Mouse (Mus musculus) forelimb bud, embryonic 11.5 days (tissue): ENCODE data around the gene Mcrs1.
"Not testable (repeated sequence)": the region's sequence is repeated elsewhere in the genome, so short reads cannot be mapped to it uniquely, and the experiment has no call there.

Experiments used
- DNase-seq: peaks from one replicate; pipeline ENCODE4 v3.0.0-alpha.2; 2012; ENCODE audit warnings: low read depth, low spot score

The Mcrs1 gene

DNA sequence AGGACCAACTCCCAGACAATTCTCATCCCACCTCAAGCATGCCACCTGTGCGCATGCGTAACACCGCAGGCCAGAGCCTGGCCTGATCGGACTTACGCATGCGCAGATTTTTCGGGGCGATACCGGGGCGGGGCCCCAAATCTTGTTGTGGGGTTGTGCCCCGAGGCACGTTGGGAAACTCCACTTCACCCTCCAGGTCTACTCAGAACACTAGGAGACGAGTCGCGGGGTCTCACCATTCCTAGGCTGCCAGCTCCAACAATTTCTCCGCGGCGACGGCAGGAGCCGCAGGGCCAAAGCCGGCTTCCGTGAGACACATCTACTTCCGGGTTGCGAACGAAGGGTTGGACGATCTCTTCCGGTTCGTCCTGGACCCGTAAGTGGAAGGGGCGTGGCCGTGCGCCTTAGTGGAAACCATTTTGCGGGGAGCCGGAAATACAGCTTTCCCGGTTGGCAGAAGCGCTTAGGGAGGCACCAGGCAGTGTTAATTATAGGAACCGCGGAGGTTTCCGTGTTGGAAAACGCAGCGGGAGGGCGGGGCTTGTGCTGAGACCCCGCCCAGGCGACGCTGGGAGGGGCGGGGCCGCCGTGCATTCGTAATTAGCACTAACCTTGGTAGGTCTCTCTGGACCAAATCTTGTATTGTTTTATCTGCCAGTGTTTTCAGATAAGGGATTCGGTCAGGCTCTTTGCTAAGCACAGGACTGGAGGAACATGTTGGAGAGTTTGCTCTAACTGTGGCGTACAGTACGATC, at the start of gene Mcrs1:
Gene Mcrs1, minus strand, starts transcription at position 336 of the 755 bp plus-strand sequence.
- peak; percentile 100 for DNase-seq

DNA sequence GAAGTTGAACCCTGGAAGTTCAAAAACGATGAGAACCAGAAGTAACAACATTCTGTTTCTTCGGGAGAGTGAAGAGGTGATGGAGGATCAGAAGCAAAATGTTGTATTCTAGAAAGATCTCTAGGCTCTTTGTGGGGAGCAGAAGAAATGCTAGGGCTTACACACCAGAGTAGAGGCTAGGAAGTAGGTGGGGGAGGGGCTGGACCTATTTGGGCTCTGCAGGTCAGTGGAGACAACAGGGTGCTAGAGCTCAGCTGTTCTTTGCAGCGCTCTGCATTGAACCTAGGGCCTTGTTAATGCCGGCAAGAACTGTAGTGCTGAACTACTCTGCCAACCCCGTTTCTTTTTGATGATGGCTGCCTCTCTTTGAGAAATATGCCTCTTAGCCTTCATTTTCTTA, 44.5 kb upstream of the Mcrs1 start:
- no peak for DNase-seq

DNA sequence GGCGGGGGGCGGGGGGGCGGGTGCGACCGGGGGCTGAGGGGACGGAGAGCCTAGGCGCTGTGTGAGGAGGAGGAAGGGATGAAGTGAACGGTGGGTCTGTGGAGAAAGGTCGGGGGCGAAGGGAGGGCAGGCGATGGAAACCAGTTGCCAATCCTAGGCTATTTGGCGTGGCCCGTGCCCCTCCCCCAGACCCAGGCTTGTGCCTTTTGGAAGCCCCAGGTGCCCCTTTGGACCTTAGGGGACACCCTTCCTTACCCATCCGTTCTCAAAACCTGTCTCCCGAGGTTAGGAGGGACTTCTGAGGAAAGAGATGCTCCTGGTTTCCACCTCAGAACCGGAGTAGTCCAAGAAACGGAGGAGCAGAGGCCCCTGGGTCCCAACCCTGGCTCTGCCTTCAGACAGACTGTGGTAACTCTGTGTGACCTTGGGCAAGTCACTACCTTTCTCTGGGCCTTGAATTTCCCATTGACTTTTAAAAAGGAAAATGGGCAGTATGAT, 43.8 kb upstream of the Mcrs1 start, which contains the start of gene Fam186b:
Gene Fam186b, minus strand, starts transcription at position 405 of the 498 bp plus-strand sequence.
- no peak for DNase-seq

DNA sequence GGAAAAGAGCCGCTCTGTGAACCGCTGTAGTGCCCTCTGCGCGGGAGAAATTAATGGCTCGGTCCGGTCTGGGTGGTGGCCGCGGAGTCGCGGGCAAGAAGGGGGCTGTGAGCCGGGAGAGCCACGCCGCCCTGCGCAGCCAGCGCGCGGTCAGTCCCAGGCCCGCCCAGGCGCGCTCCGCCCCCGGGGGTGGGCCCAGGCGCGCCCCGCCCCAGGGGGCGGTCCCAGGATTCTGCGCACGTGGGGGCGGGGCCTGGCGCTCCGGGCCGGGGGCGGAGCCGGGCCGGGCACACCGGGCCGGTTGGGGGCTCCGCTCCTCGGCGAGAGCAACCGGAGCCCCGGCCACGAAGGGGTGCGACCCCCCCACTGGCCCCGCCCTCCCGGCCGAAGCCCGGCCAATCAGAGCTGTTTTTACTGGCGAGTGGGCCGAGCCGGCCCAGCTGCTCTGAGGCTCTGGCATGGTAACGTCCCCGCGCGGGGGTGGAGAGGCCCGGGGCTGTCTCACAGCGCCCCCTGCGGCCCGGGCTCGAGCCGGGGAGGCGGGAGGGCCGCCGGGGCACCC, 43.1 kb upstream of the Mcrs1 start, which contains the start of gene Prpf40b:
Gene Prpf40b, plus strand, starts transcription at position 275 of the 562 bp plus-strand sequence.
- peak; percentile 87 for DNase-seq

DNA sequence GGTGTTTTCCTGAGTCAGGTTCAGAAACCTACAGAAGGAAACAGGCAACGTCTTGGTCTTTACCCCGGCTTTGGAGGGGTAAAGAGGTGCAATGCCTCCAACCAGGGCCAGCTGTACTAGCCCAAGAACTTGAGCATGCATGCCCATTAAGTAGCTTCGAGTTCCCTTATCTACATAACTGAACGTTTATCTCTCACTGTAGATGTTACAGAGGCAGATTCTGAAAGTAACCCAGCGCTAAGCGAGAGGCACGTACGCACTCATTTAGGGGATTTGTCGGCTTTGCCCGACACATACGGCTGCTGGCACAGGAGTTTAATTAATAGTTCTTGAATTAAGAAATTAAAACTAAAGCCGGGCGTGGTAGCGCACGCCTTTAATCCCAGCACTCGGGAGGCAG, 42.5 kb upstream of the Mcrs1 start:
- DNase-seq: no peak

DNA sequence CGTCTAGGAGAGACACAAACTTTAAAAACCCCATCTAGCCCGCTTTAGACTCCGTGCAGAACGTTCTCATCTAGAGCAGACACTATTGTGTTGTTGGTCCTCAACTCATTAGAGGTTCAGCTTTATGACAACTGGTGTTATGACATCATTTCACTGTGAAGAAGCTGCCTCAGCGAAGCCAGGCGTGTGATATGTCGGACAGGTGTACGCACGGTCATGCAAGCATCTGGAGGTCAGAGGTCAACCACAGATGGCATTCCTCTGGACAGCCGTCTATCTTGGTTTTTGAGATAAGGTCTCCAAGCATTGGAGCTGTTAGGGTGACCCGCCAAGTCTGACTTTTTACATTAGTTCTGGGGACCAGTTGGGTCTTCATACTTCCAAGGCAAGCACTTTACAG, 38.8 kb upstream of the Mcrs1 start:
- no peak for DNase-seq

DNA sequence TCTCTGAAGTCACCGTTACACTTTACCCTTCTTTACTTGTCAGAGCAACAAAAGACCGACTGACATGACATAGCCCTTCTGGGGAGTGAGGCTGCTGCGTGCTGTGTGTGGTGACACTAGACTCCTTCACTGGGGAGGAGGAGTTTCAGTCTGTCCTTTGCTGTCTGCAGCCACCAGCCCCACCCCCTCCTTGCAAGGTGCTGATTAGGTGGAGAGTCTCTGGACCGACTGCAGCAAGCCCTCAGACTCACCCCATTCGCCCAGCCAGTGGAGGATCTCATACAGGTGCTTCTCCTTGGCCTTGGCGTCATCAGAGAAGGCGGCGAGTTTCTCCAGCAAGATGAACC, 33.4 kb upstream of the Mcrs1 start:
- DNase-seq: no peak

DNA sequence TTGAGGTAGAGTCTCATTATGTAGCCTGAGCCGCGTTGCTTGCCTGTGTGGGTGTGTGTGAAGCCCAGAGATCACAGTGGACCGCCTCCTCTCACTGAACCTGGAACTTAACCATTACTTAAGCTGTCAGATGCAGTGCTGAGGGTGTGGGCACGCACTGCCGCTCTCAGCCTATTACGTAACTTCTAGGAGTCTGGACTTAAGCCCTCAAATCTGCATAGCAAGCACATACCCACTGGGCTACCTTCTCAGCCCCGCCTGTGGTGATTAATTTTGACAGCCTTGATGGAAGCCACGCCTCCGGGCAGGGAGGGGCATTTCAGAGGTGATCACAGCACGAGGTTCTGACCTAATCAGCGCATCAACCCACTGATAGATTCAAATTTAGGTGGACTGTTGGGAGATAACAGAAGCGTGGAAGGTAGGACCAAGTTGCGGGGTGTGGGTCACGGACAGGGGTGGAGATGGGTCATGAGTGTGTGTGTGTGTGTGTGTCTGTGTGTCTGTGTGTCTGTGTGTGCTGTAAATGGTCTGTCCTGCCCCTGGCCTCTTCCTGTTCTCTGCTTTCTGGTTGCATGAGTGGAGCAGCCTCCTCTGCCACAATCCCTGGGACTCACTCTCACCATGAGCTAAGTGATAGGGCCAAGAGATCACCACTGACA, 32.9 kb upstream of the Mcrs1 start:
- DNase-seq: peak; percentile 11

DNA sequence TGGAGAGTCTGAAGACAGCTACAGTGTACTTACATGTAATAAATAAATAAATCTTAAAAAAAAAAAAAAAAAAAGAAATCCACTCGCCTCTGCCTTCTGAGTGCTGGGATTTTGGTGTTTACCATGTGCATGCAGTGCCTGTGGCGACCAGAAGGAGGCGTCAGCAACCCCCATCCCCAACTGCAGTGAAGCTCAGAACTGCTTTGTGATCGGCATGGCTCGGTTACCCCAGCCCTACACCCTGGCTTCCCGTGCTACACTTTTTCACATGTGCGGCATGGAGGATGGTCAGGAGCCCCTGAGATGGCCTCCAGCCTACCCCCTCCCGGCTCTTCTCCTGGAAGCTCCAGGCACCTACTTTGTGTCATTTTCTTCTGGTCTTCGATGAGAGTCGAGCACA, 31.7 kb upstream of the Mcrs1 start:
- no peak for DNase-seq

DNA sequence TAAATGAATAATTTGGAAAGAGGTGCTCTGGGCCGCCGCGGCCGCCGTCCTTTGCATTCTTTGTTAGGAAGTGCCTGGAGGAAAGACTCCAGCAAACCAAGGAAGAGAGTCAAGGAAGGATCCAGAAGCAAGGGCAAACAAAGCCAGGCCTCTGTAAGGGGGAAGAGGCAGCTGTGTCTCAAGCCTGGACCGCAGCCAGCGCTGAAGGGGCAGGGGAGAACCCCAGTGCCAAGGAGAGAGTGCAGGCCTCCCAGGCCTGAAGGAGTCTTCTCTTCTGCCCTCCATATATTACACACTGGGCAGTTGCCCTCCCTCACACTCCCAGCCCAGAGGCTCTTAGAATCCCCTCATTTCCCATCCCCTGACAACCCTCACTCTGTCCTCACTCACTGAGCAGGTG, 26.5 kb upstream of the Mcrs1 start:
- no peak for DNase-seq

DNA sequence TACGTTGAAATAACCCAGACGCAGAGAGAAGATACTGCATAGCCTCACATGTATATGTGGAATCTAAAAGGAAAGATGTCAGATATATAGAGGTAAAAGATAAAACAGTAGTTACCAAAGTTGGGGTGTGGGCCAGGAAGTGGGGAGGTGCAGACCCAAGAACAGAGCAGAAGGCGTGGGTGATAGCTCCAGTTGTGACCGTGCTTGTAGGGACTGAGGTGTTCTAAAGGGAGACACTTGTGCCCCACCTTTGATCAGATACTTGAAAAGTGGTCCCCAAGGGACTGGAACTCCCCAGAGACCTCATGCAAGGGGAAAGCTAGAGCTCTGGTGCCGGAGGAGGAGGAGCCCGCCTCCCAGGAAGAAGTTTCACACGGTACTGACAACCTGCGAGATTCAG, 24.3 kb upstream of the Mcrs1 start:
- DNase-seq: no peak

DNA sequence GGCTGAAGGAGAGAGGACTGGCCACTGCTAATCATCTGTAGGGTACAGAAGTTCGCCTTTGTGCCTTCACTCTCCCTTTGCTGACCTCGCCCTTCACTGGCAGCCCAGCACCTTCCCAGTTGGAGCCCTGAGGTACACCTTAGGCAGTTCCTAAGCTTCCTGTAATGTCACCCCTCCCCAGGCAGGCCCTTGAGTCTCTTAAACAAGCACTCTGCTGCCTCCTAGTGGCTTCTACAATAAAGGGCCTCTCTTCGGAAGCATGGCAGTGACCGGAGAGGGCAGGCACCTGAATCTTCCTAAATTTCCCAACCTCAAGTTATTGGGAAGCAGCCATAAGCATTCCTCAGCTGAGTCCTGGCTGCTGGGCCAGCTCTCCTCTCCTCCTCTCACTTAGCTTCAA, 13.9 kb upstream of the Mcrs1 start:
- peak; percentile 80 for DNase-seq

DNA sequence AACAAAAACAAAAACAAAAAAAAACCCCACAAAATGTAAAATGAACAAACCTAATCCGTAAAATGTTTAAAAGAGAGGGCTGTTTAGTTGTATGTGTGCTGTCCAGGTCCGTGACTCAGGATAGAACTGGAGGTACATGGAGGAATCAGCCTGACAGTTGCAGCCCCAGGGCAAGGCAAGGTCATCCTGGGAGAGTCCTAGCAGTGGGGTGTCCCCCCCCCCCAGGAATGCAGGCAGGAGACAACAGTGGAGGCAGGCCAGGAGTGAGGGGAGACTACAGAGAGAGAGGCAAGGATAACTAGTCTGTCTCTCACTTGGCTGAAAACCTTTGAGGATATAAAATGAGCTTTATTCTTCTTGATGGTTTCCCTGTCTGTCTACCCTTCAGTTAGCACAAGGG, 12.6 kb upstream of the Mcrs1 start:
- no peak for DNase-seq

DNA sequence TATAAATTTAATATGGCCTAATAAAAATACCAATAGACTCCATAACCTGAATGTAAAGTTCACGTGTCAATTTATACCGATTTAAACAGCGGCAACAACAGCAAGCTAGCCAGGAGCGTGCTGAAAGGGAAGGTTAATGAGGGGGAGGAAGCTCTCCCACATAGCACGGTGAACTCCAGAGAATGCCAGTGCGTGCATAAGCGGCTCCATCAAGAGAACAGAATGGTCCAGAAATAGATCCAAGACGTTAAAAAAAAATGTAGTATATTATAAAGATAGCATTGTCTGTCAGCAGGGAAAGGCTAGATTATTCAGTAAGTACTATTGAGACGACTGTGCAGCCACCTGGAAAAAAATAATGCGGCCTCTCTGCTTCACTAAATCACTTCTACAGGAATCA, 10.9 kb upstream of the Mcrs1 start:
- no peak for DNase-seq

DNA sequence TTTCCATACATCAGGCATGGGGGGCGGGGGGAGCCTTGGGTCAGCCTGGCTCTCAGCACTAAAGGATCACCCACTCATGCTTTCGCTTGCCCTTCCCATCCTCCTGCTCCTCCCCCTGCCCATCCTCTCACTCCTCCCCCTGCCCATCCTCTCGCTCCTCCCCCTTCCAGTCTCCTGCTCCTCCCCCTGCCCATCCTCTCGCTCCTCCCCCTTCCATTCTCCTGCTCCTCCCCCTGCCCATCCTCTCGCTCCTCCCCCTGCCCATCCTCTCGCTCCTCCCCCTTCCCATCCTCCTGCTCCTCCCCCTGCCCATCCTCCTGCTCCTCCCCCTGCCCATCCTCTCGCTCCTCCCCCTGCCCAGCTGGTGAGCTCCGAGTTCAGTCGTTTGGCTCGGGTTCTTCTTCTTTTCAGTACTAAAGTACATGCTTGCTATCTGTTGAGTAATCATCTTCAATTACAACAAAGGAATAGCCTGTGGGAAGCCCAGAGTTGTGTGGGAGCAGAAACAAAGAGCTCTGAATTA, 8.0 kb upstream of the Mcrs1 start:
- DNase-seq: peak; percentile 62

DNA sequence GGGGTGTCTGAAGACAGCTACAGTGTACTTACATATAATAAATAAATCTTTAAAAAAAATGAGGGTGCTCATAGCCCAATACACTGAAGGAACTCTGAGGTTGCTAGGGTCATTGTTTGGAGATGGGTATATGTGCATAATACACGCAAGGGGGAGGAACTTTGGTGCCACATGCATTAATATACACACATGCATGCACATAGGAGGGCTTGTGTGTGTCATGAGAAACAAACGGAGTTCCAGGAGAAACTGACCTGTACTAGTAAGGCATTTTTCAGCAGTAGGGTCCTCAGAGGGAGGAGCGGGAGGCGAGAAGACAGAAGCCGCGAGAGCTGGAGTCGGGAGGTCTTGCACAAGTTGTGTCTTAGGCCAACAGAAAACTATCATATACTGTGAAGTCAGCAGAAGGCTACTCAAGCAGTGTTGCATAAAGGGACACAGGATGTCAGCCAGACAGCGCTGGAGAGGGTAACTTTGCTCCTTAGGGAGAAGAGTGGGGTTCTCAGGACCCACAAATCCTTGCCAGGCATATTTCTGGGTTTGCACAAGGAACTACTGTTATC, 7.5 kb upstream of the Mcrs1 start:
- no peak for DNase-seq

DNA sequence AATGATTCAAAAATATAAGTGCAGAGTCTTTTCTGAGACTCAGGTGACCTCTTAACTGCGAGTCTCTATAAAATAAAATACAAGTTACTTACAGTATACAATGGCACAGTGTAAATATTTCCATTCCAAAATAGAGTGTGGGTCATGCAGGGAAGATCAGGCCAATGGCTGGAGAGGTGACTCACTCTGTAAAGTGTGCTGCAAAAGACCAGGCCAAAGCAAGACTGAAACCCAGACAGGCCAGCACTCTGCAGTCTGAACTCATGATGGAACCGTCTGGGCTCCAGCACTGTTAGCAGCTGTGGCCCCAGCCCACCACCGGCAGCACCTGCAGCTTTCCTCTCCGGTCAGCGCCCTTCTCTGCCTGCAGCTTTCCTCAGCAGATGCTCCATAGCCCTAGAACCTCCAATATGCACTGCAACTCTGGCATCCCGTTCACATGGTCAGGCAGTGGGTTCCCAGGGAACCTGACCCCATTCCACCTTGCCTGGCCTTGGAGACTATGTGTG, 3.5 kb upstream of the Mcrs1 start:
- no peak for DNase-seq

DNA sequence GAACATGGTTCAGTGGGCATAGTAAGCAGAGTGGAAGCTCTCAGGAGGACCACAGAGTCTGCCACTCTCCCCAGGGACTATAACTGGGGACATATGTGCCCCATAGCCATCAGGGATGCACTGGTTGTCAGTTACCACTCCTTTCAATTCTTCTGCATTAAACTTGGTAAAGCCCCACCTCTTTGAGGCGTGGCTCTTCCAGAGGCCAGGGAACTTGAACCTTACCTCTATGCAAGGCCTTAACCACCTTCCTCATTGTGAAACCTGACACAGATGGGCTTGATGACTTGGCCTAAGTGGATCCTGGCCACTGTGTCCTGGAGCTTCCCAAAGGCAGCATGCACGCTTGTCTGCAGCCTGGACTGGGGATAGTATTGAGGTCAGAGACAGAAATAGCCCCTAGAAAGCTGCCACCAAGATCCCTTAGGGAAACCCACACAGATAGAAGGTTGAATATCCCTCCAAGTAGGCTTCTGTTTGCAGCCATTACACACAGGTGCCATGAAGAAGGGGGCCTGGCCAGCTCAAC, 2.8 kb upstream of the Mcrs1 start:
- DNase-seq: no peak

DNA sequence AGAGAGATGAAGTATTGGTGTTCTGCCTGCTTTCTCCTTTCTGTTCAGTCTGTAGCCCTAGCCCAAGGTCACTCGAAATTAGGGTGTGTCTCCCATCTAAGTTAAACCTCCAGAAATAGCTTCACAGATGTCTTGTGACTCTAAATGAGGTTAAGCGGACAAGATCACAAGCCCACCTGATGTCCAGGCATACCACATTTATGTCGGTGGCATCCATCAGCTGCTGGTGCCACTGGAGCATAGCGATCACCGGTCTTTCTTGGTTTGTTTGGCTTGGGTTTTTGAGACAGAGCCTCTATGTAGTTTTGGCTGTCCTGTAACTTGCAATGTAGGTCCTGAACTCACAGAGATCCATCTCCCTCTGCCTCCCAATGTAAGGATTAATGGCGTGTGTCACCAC, 2.0 kb upstream of the Mcrs1 start:
- DNase-seq: no peak

DNA sequence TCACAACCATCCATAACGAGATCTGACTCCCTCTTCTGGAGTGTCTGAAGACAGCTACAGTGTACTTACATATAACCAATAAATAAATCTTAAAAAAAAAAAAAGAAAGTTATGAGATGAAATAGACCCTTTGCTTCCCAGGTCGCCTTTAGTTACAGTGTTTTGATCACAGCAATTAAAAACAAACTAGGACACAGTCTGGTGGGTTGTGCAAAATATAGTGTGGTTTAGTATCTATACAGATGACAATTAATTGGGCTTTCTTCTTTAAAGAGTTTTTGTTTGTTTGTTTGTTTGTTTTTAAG, 1.4 kb upstream of the Mcrs1 start:
- not testable (repeated sequence) for DNase-seq

DNA sequence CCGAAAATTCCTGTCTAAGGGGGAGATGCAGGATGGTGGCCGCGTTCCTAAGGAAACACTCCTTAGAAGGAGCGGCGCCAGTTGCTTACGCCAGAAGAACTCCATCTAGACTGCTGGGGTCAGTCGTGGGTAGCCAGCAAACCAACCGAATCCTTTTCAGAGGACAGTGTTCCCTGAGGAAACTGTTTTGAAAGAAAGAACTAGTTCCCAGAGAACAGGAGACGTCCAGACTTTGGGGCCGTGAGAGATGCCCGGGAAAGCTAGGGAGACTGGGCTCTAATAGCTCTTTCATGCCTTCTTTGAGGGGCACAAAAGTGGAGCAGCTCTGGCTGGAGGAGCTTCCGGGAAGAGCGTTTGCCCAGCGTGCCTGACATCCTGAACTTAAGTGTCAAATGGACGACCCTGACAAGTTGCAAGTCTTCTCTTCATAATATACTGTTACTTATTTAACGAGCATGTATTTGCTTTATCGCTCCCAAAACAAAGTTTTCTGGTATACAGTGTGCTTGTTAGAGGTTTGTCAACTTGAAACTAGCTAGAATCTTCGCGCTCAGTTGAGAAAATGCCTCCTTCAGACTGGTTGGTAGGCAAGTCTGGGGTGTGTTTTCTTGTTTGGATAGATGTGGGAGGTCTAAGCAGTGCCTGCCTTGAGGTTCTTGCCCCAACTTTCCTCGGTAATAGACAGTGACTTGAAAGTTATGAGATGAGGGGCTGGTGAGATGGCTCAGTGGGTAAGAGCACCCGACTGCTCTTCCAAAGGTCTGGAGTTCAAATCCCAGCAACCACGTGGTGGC, 817 bp upstream of the Mcrs1 start:
- DNase-seq: peak; percentile 11
